Mouse (Mus musculus) mouse embryonic stem cell (cell line): Measurements from ENCODE around the gene Cpb2.

Experiments
- in situ Hi-C, 2 experiments: fragments of 300-500 bp; cut with MboI; formaldehyde crosslinking; loops; 1 replicate in 1 of 2; 3 replicates in 1 of 2; pipeline ENCODE4 v1.14.3; 2019 to 2020; ENCODE audit warnings: low sequenced_read_pairs in 2 of 2, low pct_unique_long_range_greater_than_20kb in 1 of 2, mixed read lengths in 1 of 2; ENCODE audit not compliant: unreplicated experiment in 1 of 2

Cpb2 gene

DNA sequence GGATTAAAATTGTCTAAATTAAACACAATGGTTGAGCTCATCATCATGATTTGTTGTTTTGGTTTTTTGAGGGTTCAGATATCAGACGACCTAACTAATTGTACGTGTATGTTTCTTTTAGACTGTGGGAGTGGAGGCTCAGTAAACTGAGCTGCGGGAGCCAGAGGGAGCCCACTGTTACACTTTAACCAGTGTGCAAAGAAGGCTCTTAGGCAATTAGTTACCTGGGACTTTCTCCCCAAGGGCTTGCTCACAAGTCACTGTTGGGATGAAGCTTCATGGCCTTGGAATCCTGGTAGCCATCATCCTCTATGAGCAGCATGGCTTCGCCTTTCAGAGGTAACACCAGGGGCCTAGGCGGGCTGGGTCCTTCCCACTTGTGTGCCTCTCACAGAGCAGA lies at the start of gene Cpb2:
TSS of gene Cpb2 (plus strand) at position 201 of the 400 bp plus-strand sequence.
- in situ Hi-C loops: no loop called here

DNA sequence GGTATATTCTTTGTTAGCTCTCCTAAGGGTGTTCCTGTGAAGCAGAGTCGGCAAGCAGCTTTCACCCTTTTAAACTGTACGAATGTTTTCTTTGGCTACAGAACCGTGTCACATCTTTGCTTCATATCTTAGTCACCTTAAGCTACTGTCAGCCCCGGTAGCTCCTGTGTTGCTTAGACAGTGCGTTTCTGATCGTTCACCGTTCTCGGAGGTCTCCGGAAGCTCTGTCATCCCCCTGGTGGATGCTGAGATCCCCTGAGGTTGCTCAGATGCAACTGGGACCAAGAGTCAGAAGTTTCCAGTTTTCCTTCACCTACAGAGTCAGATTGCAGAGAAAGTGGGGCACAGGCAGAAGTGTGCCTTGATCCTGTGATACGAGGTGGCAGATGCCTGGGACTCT lies 49.7 kb upstream of the Cpb2 start:
- in situ Hi-C loops: no loop called here

DNA sequence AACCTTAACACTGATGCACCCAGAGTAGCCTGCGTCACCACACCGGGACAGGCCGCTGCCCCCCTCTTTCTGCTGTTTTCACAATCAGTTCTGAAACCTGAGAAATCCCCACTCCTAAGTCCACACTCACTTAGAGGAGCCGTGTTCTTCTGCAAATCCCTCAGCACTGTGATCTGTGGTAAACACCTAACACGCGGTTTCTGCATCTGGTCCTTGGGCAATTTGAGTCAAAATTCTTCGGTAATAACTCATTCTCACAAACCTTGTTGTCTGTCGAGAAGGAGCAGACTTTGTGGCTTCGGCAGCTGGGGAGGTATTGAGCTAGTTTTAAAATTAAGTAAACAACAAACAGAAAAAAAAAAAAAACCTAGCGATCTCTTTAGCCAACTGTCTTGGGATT lies 49.2 kb upstream of the Cpb2 start:
- in situ Hi-C loops: no loop called here

DNA sequence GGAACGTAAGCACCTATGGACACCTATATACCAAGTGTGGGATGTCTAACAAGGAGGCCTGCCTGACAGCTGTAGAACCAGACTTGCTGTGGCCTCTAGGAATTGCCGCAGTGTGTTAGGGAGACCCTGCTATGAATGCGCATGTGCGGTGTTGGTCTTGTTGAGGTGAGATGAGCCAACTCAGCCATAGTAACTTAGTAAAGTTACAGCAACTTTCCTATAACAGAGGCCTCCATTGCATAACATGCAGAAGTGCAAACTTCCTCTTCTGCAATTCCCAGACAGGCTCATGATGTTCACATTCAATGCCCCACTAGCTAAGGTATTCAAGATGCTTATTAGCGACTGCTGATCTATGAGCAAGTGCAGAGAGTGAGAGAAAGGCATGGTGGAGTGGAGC lies 46.6 kb upstream of the Cpb2 start:
- in situ Hi-C loops: no loop called here

DNA sequence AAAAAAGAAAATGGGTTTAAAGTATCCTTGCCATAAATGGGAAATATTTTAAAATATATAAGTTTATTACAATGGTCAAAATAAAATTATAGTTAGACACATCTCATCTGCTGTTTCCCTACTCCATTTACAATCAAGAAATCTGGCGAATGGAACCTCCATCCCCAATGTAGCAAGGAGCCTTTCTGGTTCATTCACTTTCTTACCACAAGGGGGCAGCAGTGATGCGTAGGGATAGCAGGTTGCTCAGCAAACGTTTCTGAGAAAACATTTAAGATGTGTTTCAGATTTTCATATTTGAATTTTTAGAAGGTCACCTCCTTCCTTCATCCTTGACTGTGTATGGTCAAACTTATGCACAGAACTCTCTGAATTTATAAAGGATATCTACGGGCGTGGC lies 45.1 kb upstream of the Cpb2 start:
- in situ Hi-C loops: no loop called here

DNA sequence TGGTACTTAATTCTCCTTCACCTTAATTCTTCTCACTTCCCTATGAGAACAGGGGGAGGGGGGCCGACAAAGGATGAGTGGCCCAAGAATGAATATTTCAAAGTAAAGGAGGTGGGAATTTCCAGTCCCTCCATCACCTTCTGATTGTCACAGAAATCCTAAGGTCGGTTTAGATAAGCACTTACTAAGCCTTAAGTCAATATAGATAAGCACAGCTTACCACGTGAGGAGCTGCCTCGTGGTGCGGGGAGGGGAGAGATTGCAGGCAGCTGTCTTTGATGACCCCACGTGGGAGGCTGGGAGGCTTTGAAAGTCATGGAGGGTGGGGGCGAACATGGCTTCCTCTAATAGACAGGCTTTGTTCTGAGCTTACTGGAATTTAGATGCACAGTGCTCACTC lies 44.4 kb upstream of the Cpb2 start:
- in situ Hi-C loops: no loop called here

DNA sequence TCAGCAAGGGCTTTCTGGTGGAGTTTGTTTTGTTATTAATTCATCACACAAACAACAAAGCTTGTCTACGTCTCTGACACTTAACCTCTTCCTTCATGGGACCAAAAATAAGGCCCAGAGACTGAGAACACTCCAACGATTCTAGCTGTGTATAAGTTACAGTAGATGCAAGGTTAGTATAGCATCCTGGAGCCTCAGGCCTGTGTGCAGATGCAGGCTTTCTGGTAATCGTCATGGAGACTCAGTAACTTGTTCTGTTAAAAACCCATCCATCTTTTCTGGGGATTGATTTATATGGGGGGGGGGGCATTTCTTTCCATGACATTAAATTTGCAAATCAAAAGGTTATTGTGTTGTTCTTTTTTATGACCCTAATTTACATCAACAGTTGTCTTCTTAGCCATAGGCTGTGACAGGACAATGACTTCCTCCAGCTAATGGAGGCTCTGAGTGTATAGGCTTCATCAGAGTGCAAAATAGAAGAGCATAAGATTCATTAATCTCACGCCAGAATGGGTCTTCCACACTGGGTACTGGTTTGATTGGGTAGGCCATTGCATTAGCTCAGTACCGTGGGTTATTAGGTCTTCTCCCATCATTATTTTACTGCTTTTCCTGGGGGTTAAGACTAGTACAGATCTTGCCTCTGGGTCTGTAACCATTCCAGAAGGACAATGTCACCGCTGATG lies 36.6 kb upstream of the Cpb2 start:
- in situ Hi-C loops: no loop called here

DNA sequence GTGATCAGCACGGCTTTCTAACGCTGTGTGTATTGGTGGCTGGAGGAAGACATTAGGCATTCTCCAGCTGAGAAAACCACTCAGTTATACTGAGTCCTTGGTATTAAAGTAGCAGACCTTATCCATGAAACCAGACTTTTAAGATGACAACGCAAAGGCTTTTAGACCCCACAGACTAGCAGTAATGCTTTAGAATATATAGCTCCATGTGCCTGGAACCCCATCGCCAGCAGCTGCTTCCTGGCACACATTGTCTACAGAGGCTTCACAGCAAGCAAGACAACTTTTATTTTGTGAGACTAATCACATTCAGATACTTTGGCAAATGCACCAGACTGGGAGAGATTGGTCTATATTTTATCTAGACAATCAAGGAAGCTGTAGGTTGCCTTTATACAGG lies 35.8 kb upstream of the Cpb2 start:
- in situ Hi-C loops: no loop called here

DNA sequence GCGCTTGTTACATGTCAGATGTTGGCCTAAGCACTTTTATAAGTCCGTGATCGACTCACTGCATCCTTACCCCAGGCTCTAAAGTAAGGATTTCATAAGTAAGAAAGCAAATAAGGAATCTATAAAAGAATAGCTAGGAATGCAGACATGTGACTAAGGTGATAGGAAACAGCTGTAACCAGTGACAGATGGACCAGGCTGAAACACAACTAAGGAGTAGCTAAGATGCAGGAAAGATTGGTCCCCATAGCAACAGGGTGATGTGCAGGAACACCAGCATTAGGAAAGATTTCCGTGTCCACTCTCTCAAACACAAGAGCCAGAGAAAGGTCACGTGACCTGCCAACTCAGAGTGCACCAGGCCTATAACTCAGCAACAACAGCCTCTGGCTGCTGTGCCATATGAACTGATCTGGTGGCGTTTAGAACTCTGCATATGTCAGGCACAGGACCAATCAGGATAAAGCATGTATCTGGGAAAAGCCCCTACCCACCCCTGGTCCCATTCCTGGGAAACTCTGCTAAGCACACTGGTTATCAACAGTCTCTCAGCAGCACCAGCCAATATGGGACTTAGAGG lies 33.4 kb upstream of the Cpb2 start:
- in situ Hi-C loops: no loop called here

DNA sequence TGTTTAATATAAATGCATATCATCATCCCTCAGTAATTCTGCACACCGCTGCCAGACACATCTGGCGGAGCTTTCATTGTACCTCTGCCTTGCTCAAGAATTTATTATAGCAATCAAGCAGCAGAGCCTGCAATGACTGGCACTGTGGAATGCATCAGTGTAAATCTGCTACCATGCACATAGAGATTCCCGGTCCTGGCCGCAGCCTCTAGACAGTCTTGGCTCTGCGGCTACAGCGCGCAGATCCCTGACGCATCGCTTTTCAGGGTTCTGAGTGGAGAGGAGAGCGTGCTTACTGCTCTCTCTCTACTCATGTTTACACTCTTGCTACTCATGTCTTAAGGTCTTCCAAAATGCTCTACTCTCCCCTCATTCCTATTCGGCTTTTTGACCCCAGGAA lies 28.3 kb upstream of the Cpb2 start:
- in situ Hi-C loops: no loop called here

DNA sequence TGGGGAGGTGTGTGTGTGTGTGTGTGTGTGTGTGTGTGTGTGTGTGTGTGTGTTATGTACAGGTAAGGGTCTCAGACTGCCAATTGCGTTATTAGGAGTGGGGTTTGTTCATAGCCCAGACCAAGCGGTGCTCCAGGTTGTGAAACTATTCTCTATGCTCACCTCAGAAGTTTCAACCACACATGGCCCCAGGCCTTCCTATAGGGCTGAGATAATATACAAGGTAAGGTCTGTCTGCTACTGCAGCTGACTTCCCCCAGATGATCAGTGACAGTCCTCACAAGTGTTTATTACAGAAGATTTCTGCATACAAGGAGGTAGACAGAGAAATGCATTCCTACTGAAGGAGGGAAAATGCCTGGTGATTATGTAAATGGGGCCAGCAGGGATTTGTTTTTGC lies 23.2 kb upstream of the Cpb2 start:
- in situ Hi-C loops: no loop called here

DNA sequence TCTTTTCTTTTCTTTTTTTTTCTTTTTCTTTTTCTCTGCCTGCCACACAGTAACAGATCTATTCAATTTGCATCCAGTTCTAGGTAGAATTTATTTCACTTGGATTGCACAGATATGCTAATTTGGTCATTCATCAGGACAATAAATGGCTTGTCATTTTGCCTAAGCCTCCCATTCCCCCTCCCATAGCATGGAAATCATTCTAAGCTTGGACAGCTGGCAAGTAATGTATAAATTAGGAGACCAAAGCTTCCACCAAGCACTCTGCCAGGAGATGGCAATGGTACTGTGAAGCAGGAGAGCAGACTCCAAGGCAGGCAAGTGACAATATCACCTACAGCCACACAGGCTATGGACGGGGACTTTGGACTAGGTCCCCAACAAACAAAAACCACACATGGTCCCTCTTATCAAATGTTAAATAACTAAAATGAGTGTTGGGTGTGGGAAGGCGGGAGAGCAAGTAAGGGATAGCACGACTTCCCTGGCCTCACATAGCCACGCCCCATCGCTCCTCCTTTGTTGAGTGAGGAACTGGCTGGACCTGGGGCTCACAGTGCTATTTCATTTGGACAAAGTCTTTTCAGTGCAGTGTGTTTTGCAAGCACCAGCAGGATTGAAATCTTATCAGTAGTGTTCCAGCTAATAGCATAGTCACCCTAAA lies 22.7 kb upstream of the Cpb2 start:
- in situ Hi-C loops: no loop called here

DNA sequence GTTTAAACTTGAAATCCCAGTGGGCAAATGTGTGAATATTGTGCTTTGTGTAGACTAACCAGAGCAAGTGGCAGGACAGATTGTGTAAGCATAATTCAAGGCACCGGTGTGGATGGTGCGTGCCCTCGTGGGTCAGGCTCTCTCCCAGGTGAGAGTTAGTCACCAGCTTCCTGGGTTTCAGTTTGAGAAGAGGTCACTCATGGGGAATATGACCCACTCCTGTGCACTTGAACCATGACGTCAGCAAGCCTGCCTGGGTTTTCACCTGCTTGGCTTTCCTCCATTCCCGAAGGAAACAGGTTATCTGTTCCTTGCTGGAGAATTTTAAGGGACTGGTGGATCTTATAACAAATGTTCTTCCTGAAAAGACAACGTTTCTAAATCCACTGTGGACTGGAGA lies 19.7 kb upstream of the Cpb2 start:
- in situ Hi-C loops: no loop called here

DNA sequence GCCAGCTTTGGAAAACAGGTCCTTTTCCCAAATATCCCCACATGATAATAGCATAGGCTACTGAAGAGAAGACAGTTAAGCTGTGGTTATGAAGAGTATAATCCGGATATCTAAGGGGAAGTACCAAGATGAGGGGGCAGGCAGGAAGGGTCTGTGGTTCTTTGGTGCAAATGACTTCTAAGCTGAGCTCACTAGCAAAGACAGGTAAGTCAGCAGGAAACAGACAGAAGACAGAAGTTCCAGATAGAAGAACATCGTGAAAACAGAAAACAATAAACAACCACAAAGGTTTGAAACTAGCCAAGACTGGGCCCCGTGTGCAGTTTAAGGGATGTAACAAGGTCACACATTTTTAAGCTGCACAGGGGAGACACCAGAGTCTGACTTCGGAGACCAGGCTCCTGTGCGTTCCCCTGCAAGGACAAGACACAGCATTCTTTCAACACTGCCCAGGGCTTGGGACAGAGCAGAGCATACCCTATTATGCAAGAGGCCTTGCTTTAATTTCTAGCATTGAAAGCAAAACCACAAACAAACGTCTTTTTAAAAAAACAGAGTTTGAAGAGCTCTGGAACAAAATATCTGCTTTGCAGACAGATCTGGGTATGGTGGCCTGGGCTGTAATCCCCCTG lies 14.5 kb upstream of the Cpb2 start:
- in situ Hi-C loops: no loop called here

DNA sequence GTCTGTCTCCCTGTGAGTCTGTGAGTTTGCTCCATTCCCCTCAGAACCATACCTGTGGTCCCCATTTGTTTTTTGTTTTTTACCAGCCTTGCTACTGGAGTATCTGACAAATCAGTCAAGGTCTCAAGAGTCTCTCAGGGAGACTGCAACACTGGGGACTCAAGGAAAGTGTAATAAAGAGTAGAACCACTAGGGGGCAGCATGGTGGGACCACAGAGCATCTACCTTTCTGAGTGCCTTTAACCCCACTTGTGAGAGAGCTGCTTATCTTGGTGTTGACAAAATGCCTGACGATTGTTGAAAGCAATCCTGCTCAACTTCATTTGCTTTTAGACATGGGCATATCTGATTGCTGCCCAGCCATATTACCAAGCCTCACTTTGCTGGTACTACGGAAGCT lies 12.3 kb upstream of the Cpb2 start:
- in situ Hi-C loops: no loop called here

DNA sequence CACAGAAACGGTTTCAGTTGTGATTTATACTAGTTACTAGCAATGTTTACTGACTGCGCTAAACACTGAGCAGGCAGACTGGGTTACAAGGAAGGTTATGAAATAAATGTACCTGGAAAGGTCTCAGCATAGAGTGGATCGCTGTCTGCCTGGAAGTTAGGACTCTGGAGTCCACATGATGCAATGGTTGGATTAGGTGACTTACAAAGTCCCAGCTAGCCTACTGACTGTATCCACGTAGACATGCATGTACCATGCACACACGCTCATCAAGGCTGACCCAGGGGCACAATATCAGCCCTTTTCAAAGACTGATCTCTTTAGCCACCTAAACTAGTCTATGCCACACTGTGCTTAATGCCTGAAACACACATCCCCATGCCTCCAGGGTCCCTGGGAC lies 9.0 kb upstream of the Cpb2 start:
- in situ Hi-C loops: no loop called here

DNA sequence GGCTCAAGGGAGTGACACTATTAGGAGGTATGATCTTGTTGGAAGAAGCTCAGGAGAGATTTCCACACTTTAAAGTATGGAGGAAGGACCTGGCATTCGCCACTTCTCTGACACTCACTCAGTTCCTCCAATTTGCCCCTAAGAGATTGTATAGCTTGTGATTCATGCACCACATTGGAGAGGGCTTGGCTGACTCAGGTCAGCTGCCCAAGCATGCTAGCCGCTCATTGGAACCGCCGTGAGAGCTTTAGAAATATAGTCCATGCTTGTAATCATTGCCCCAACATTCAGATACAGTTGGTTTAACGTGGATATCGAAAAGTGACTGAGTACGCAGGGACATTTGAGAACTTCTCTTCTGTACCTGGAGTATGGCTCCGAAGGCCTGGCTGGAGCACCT lies 6.5 kb upstream of the Cpb2 start:
- in situ Hi-C loops: no loop called here

DNA sequence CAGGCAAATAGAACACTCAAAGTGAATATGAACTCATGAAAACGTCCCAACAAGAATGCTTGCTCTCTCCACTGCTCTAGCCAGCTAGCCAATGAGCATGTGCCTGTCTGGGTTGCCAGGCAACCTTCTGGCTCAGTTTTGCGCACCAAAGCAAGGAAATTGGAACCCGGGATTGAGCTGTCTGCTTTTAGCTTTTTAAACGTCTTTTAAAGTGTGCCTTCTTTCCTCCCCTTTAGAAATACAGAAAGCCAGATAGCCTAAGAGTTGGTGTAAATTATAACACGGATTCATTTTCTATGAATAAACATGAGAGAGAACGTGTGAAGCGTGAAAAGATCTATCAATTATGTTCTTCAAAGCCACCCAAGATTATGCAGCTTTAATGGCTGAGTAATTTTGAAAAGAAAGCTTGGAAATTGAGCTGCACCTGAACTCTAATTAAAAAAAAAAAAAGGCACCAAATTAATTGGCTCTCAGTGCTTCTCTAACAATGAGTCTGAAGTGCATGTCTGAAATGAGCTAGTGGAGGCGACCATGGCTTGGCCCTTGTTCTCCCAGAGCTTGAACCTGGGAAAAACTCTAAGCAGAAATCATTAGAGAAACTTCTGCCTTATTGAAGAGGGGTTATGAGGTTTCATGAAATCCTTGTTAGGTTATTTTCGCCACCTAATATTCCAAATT lies 6.0 kb upstream of the Cpb2 start:
- in situ Hi-C loops: no loop called here

DNA sequence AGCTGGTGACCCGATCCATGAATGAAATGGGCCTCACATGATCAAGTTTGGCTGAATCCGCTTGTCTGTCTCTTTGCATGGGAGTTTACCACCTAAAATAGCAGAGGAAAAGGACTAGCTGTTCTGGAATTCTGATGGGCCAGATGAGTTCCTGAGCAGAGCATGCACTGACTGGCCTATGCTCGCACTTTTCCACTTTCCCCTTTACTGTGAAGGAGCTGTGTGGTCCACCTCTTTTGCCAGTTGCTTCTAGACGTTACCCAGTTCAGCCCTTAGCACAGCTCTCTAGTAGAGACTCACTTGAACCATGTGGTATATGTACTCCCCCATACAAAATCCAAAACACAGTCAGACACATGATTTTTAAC lies 5.5 kb upstream of the Cpb2 start:
- in situ Hi-C loops: no loop called here
